Comparison of ENCODE assay signal across 8 mouse cellular contexts in the genomic region with DNA sequence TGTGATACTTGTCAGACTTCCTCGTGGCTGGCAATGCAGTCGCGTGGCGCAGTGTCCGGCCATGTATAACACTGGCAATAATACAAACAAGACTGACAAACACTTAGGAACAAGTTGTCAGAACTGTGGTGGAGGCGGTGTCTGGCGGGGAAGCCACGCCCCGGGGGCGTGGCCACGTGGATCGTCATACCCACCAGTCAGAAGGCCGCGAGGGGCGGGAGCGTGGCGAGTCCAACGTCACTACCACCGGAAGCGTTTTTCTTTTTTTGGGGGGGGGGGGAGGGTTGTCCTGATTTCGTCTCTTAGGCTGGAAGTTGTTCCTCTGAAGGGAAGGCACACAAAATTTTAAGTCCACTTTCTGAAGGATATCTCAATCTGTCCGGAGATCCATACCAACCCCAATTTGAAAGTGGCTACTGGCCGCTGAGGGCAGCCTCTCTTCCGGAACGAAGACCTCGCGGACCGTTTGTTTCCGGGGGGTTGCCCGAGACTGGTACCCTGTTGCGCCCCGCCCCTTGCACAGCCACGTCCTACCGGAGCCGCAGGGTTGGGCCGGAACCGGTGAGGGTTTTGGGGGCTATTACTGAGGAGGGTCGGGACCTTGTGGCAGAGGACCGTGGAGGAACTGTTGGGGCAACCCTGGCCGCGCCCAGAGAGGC. TPM values are rescaled to one million over a fixed set of nuclear protein-coding genes. Genes with fewer than 3 reads are reported as not detected.
DNase-seq lines count a peak whose midpoint lies in the region; ATAC-seq and TF ChIP-seq lines count a peak whose summit lies in the region.

TSS of gene Golga3 (plus strand) at position 340 of the 659 bp plus-strand sequence.

- peaks cover 11% of the 10 kb centered on the region for H3K36me3 ChIP-seq in heart, embryonic 12.5 days
- 0 out of 2 replicates have a peak, but pooled peaks cover 10% of the 10 kb centered on the region for H3K36me3 ChIP-seq in kidney, postnatal 0 days (ENCODE audit: insufficient read depth, low read length)
- no peaks in the 10 kb centered on the region; the same call in 1 of the 2 replicates for H3K36me3 ChIP-seq in liver, embryonic 11.5 days (ENCODE audit: control insufficient read depth, insufficient read depth, low read length)
- H3K36me3 ChIP-seq in stomach, embryonic 14.5 days (ENCODE audit: control insufficient read depth, insufficient read depth, low read length) = peaks cover 5% of the 10 kb centered on the region; the same call in 1 of the 2 replicates

- DNase-seq in CD4-positive helper T cell, adult 2 months (ENCODE audit: low read depth, low spot score) = peak; percentile 98
- DNase-seq in brain, embryonic 18.5 days (ENCODE audit: low read depth, low spot score) = peak; percentile 86
- peak; percentile 97 for DNase-seq in kidney, postnatal 0 days (ENCODE audit: low spot score)
- peak; percentile 93 for DNase-seq in liver, embryonic 11.5 days (ENCODE audit: low spot score)
- DNase-seq in naive thymus-derived CD4-positive, alpha-beta T cell, adult 2 months (ENCODE audit: low read depth) = peak; percentile 98

- peak within 1 kb of the TSS; percentile 86 for H3K9ac ChIP-seq in heart, embryonic 12.5 days
- peak within 1 kb of the TSS; percentile 79 for H3K9ac ChIP-seq in kidney, postnatal 0 days (ENCODE audit: low read depth, low read length)
- H3K9ac ChIP-seq in liver, embryonic 11.5 days (ENCODE audit: low read depth, low read length) = peak within 1 kb of the TSS; percentile 87
- H3K9ac ChIP-seq in stomach, embryonic 14.5 days (replicated peaks; ENCODE audit: low read depth, low read length) = peak within 1 kb of the TSS; percentile 88

- under 1% methylated on average over 40 of the region's 41 CpGs for WGBS in heart, embryonic 12.5 days
- WGBS in kidney, postnatal 0 days = 1% methylated on average over 40 of the region's 41 CpGs
- WGBS in liver, embryonic 11.5 days = under 1% methylated on average over 41 of the region's 41 CpGs
- under 1% methylated on average over 41 of the region's 41 CpGs for WGBS in stomach, embryonic 14.5 days

- H3K9me3 ChIP-seq in heart, embryonic 12.5 days (replicated peaks) = no peaks in the 10 kb centered on the region
- no peaks in the 10 kb centered on the region for H3K9me3 ChIP-seq in kidney, postnatal 0 days (replicated peaks; ENCODE audit: low read length)
- no peaks in the 10 kb centered on the region for H3K9me3 ChIP-seq in liver, embryonic 11.5 days (ENCODE audit: control insufficient read depth, low read length)
- no peaks in the 10 kb centered on the region for H3K9me3 ChIP-seq in stomach, embryonic 14.5 days (ENCODE audit: control insufficient read depth, low read depth, low read length)

- peak within 1 kb of the TSS; percentile 86 for H3K4me2 ChIP-seq in heart, embryonic 12.5 days
- peak within 1 kb of the TSS; percentile 76 for H3K4me2 ChIP-seq in kidney, postnatal 0 days (ENCODE audit: low read length)
- peak within 1 kb of the TSS; percentile 91 for H3K4me2 ChIP-seq in liver, embryonic 11.5 days
- peak within 1 kb of the TSS; percentile 74 for H3K4me2 ChIP-seq in stomach, embryonic 14.5 days (replicated peaks; ENCODE audit: low read depth, low read length)

- ATAC-seq in erythroid progenitor cell, adult 5-6 weeks (replicated peaks; ENCODE audit: low FRiP score, poor library complexity, severe bottlenecking) = peak; percentile 94
- ATAC-seq in heart, embryonic 12.5 days (ENCODE audit: insufficient number of reproducible peaks, low FRiP score) = peak; percentile 99
- ATAC-seq in kidney, postnatal 0 days (replicated peaks; ENCODE audit: low FRiP score, low read depth) = peak; percentile 99
- ATAC-seq in liver, embryonic 11.5 days (replicated peaks; ENCODE audit: low FRiP score) = peak; percentile 96
- peak; percentile 96 for ATAC-seq in stomach, embryonic 14.5 days (ENCODE audit: insufficient number of reproducible peaks, insufficient read depth, low FRiP score, low read depth)

- H3K27ac ChIP-seq in heart, embryonic 12.5 days (ENCODE audit: poor library complexity, severe bottlenecking) = peak within 1 kb of the TSS; percentile 72
- peak within 1 kb of the TSS; percentile 84 for H3K27ac ChIP-seq in kidney, postnatal 0 days
- H3K27ac ChIP-seq in liver, embryonic 11.5 days (ENCODE audit: low read depth, low read length) = peak within 1 kb of the TSS; percentile 35
- H3K27ac ChIP-seq in stomach, embryonic 14.5 days (ENCODE audit: low read length) = peak within 1 kb of the TSS; percentile 55; the same call in 1 of the 2 replicates

- H3K4me1 ChIP-seq in heart, embryonic 12.5 days (replicated peaks) = peaks cover 14% of the 10 kb centered on the region
- H3K4me1 ChIP-seq in kidney, postnatal 0 days (replicated peaks; ENCODE audit: insufficient read depth, low read length) = peaks cover 5% of the 10 kb centered on the region; the same call in 1 of the 2 replicates
- H3K4me1 ChIP-seq in liver, embryonic 11.5 days (replicated peaks; ENCODE audit: control insufficient read depth, insufficient read depth, low read length) = peaks cover 21% of the 10 kb centered on the region
- H3K4me1 ChIP-seq in stomach, embryonic 14.5 days (ENCODE audit: control insufficient read depth, insufficient read depth, low read length) = peaks cover 6% of the 10 kb centered on the region

- peak within 1 kb of the TSS; percentile 70 for H3K4me3 ChIP-seq in heart, embryonic 12.5 days
- H3K4me3 ChIP-seq in kidney, postnatal 0 days (replicated peaks; ENCODE audit: low read depth, low read length) = peak within 1 kb of the TSS; percentile 90
- H3K4me3 ChIP-seq in liver, embryonic 11.5 days (ENCODE audit: low read depth, low read length) = peak within 1 kb of the TSS; percentile 72
- peak within 1 kb of the TSS; percentile 95 for H3K4me3 ChIP-seq in stomach, embryonic 14.5 days (ENCODE audit: low read depth, low read length)

- no peak; the same call in 1 of the 2 replicates for TF ChIP-seq CTCF in kidney, postnatal 0 days (IDR thresholded peaks at IDR 0.05; ENCODE audit: low read depth)

- H3K27me3 ChIP-seq in heart, embryonic 12.5 days (replicated peaks) = no peaks in the 10 kb centered on the region
- H3K27me3 ChIP-seq in kidney, postnatal 0 days (ENCODE audit: insufficient read depth, low read length) = no peaks in the 10 kb centered on the region
- no peaks in the 10 kb centered on the region for H3K27me3 ChIP-seq in liver, embryonic 11.5 days (replicated peaks; ENCODE audit: control insufficient read depth, insufficient read depth, low read length)
- no peaks in the 10 kb centered on the region for H3K27me3 ChIP-seq in stomach, embryonic 14.5 days (ENCODE audit: control insufficient read depth, insufficient read depth, low read length)

RNA-seq across cellular contexts. Expression of gene Golga3, which starts in this region (rescaled TPM):
- total RNA-seq in erythroid progenitor cell, adult 5-6 weeks (2015; ENCODE audit: low replicate concordance) = 3.4 and 6.8 TPM in 2 replicates
- 13.3 and 16.2 TPM in 2 replicates for total RNA-seq in erythroid progenitor cell, adult 5-6 weeks (2017; ENCODE audit: low replicate concordance)
- polyA plus RNA-seq in heart, embryonic 12.5 days (2016; fragmentation: Nextera tagmentation; extraction: Ambion mirVana) = 22.9 and 25.7 TPM in 2 replicates
- 9.8 and 11.1 TPM in 2 replicates for polyA plus RNA-seq in kidney, postnatal 0 days (2015; fragmentation: Nextera tagmentation; extraction: Ambion mirVana)
- 19.2 and 20.4 TPM in 2 replicates for polyA plus RNA-seq in liver, embryonic 11.5 days (2014; fragmentation: Nextera tagmentation; extraction: Ambion mirVana)
- 25.8 and 27.1 TPM in 2 replicates for polyA plus RNA-seq in stomach, embryonic 14.5 days (2014; fragmentation: Nextera tagmentation; extraction: Ambion mirVana)

Comparison
In these comparisons a context has a peak if more than half of its experiments do, and no peak if none do; other contexts are left out.
1. Peak in every context shown above with its lines: DNase-seq, ATAC-seq, H3K4me3 ChIP-seq and H3K27ac ChIP-seq.